Mouse (Mus musculus) G1E (cell line): Measurements from ENCODE around the gene Snx29.
"Not testable (repeated sequence)": the region's sequence is repeated elsewhere in the genome, so short reads cannot be mapped to it uniquely, and the experiment has no call there.

Experiments used
- CTCF ChIP-seq: IDR thresholded peaks from 2 replicates; pipeline ENCODE4 v1.5.1; 2012; ENCODE audit warnings: low read depth, low read length, inconsistent platforms, mixed read lengths
- GATA1 ChIP-seq: IDR thresholded peaks from 2 replicates; pipeline ENCODE4 v1.6.1; 2012; ENCODE audit warnings: borderline replicate concordance, low read length, inconsistent platforms, mixed read lengths
- POLR2AphosphoS5 ChIP-seq: IDR thresholded peaks from 2 replicates; pipeline ENCODE4 v1.6.1; 2012; ENCODE audit warnings: low read depth, low read length, inconsistent platforms; ENCODE audit not compliant: insufficient replicate concordance

DNA sequence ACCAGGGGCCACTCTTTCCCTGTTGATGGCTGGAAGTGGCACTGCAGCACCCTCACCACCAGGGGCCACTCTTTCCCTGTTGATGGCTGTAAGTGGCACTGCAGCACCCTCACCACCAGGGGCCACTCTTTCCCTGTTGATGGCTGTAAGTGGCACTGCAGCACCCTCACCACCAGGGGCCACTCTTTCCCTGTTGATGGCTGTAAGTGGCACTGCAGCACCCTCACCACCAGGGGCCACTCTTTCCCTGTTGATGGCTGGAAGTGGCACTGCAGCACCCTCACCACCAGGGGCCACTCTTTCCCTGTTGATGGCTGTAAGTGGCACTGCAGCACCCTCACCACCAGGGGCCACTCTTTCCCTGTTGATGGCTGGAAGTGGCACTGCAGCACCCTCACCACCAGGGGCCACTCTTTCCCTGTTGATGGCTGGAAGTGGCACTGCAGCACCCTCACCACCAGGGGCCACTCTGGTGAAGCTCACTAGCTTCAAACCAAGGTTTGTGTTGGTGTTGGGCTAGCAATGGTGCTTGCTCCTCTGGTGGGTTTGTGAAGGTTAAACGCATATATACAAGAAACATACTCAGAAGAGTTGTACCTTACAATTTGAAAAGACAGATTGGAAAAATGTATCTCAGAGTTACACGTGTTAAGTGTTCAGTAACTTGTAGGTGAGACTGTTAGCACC, 101.0 kb downstream of the Snx29 start:
- not testable (repeated sequence) for TF ChIP-seq GATA1, POLR2AphosphoS5, CTCF
